Mouse (Mus musculus) G1E (cell line): Measurements from ENCODE around the gene Pmvk.

ENCODE experiments used
- CTCF ChIP-seq: IDR thresholded peaks from 2 replicates; pipeline ENCODE4 v1.5.1; 2012; ENCODE audit warnings: low read depth, low read length, inconsistent platforms, mixed read lengths
- GATA1 ChIP-seq: IDR thresholded peaks from 2 replicates; pipeline ENCODE4 v1.6.1; 2012; ENCODE audit warnings: borderline replicate concordance, low read length, inconsistent platforms, mixed read lengths
- GATA2 ChIP-seq: IDR thresholded peaks from 2 replicates; pipeline ENCODE4 v1.6.1; 2012; ENCODE audit warnings: low read depth, low read length, inconsistent platforms, borderline replicate concordance
- POLR2AphosphoS5 ChIP-seq: IDR thresholded peaks from 2 replicates; pipeline ENCODE4 v1.6.1; 2012; ENCODE audit warnings: low read depth, low read length, inconsistent platforms; ENCODE audit not compliant: insufficient replicate concordance
- TAL1 ChIP-seq: conservative IDR thresholded peaks from 2 replicates; pipeline ENCODE4 v1.6.1; 2012; ENCODE audit warnings: low read depth, low read length, inconsistent platforms, mixed read lengths

GRCm38 (mm10) chr3:89420421-89420820, 33.9 kb upstream of the Pmvk start:
- no peak for TF ChIP-seq CTCF
- TF ChIP-seq GATA1 = no peak
- no peak for TF ChIP-seq GATA2
- TF ChIP-seq TAL1 = no peak
- TF ChIP-seq POLR2AphosphoS5 = no peak
